18 mouse cellular contexts compared by ENCODE assay signal in the genomic region with DNA sequence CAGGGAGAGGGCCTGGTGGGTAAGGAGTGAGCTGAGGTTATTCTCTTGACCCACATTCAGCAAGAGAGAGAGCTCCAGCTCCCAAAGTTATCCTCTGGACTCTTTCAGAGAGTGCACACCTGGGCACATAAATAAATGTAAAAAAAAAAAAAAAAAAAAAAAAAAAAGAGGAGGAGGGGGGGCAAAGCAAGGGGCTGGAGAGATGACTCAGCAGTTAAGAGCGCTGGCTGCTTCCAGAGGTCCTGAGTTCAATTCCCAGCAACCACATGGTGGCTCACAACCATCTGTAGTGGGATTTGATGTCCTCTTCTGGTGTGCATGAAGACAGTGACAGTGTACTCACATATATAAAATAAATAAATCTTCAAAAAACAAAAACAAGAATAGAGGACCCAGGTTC.
"Had no signal": no experiment of that assay in that cellular context is flagged by ENCODE, and none has a peak within 500 bp of the region (broad histone marks: within the 10 kb centered on the region; RNA-seq: fewer than 3 reads in every experiment).

No protein-coding gene starts in this region.

- H3K4me1 ChIP-seq: intestine, embryonic 15.5 days; limb, embryonic 13.5 days; midbrain, embryonic 13.5 days; stomach, embryonic 15.5 days had no signal

- H3K27ac ChIP-seq: intestine, embryonic 15.5 days; layer of hippocampus, adult 2 months; limb, embryonic 10.5 days; limb, embryonic 13.5 days; liver, embryonic 12.5 days; liver, embryonic 15.5 days; midbrain, embryonic 10.5 days; midbrain, embryonic 13.5 days; neural tube, embryonic 13.5 days; stomach, embryonic 15.5 days had no signal

- H3K27me3 ChIP-seq: liver, embryonic 15.5 days; midbrain, embryonic 13.5 days; neural tube, embryonic 13.5 days; stomach, embryonic 15.5 days had no signal

- ATAC-seq: liver, embryonic 12.5 days; midbrain, embryonic 13.5 days; midbrain, embryonic 16.5 days had no signal

- H3K4me3 ChIP-seq: intestine, embryonic 15.5 days; layer of hippocampus, adult 2 months; limb, embryonic 10.5 days; limb, embryonic 13.5 days; liver, embryonic 12.5 days; liver, embryonic 15.5 days; megakaryocyte, embryonic 14.5 days; midbrain, embryonic 10.5 days; midbrain, embryonic 13.5 days; myocyte; neural tube, embryonic 13.5 days; stomach, embryonic 15.5 days had no signal

- H3K9me3 ChIP-seq: intestine, embryonic 15.5 days; limb, embryonic 10.5 days; limb, embryonic 13.5 days; liver, embryonic 12.5 days; liver, embryonic 15.5 days; megakaryocyte, embryonic 14.5 days; midbrain, embryonic 10.5 days; midbrain, embryonic 13.5 days; neural tube, embryonic 13.5 days; stomach, embryonic 15.5 days had no signal

- H3K9ac ChIP-seq: intestine, embryonic 15.5 days; limb, embryonic 13.5 days; liver, embryonic 12.5 days; liver, embryonic 15.5 days; midbrain, embryonic 13.5 days; neural tube, embryonic 13.5 days; stomach, embryonic 15.5 days had no signal

- DNase-seq: layer of hippocampus, adult 9-11 months; liver; lung, postnatal 14 days; retina, postnatal 1 day; thymus, postnatal 25 days had no signal

- H3K36me3 ChIP-seq: intestine, embryonic 15.5 days; limb, embryonic 10.5 days; limb, embryonic 13.5 days; liver, embryonic 12.5 days; liver, embryonic 15.5 days; midbrain, embryonic 10.5 days; midbrain, embryonic 13.5 days; neural tube, embryonic 13.5 days; stomach, embryonic 15.5 days had no signal

- H3K4me2 ChIP-seq: intestine, embryonic 15.5 days; limb, embryonic 13.5 days; liver, embryonic 12.5 days; liver, embryonic 15.5 days; midbrain, embryonic 13.5 days; neural tube, embryonic 13.5 days; stomach, embryonic 15.5 days had no signal
